Mouse (Mus musculus): Measurements from ENCODE around the gene Faah.

GRCm38 (mm10) chr4:116000671-116001070 is 17.1 kb downstream of the Faah start:
- no peak for TF ChIP-seq CTCF (IDR thresholded peaks at IDR 0.05; ENCODE audit: low read depth, low read length)
- TF ChIP-seq GATA1 (IDR thresholded peaks at IDR 0.05; ENCODE audit: borderline replicate concordance, low read length), result no peak
- TF ChIP-seq TAL1 (conservative IDR thresholded peaks at IDR 0.05; ENCODE audit: low read depth, low read length), result no peak
- no peak for TF ChIP-seq POLR2AphosphoS5 (IDR thresholded peaks at IDR 0.05; ENCODE audit: insufficient replicate concordance, low read depth, low read length)

All from G1E (cell line).